Mouse (Mus musculus): Measurements from ENCODE around the gene Bcorl1.
A peak's percentile ranks its signal among the peaks of the same experiment; 100 is the strongest.

Gene Bcorl1

DNA sequence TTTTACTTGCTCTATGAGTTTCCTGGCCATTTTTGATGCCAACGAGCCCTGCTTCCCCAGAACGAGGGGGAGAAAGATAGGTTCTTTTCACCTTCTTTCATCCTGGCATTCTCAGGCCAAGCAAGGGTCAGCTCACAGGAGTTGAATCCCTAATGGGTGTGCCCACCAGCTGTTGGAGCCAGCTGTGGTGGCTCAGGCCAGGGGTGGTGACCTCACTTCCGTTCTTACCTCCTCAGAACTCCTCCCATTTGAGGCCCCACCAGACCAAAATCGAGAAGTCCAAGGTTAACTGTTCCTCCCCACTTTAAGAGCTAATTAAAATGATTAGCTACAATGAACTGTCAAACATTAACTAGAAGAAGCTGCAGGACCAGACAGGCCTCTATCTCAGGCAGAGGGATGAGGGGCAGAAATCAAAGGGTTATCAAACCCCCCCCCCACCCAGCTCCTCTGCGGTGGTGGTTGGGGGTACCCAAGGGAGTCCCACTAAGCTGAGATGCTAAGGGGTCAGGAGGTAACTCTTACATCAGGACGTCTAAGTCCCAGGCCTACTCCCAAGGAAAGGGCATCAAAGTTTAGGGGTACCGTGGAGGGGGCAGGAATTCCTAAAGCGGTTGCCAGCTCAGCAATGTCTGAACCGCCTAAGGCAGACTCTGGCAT, 111.2 kb downstream of the Bcorl1 start:
- no peak for DNase-seq

DNA sequence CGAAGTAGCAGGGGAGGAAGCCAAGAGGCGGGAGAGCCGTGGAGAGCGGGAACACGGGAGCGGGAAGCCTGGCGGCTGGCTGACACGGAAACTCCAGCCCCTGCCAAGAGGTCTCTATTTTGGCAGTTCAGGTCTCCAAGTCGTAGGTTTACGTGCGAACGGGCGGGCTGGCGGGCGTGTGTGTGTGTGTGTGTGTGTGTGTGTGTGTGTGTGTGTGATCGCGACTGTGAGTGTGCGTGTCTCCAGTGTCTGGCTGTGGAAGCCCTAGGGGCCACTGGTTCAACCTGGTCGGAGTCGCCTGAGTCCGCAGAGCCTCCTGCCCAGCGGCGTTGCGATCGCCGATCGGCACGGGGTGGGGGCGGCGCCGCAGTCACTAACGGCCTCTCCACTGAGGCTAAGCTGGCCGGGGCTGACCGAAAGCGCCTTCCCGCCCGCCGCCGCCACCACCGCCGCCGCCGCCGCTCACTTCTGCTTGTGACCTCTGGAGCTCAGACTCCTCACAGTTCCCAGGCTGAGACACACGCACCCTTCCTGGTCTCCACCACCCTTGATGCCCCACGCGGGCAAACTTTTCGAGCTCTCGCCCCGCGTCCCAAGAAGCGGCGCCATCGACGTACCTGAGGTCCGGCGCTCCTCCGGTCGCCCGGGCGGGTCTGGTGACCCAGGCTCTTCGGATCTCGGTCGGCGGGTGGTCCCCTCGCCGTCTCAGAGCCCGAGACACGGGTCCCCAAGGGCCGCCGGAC, 111.9 kb downstream of the Bcorl1 start:
- DNase-seq, result peak; percentile 32

DNA sequence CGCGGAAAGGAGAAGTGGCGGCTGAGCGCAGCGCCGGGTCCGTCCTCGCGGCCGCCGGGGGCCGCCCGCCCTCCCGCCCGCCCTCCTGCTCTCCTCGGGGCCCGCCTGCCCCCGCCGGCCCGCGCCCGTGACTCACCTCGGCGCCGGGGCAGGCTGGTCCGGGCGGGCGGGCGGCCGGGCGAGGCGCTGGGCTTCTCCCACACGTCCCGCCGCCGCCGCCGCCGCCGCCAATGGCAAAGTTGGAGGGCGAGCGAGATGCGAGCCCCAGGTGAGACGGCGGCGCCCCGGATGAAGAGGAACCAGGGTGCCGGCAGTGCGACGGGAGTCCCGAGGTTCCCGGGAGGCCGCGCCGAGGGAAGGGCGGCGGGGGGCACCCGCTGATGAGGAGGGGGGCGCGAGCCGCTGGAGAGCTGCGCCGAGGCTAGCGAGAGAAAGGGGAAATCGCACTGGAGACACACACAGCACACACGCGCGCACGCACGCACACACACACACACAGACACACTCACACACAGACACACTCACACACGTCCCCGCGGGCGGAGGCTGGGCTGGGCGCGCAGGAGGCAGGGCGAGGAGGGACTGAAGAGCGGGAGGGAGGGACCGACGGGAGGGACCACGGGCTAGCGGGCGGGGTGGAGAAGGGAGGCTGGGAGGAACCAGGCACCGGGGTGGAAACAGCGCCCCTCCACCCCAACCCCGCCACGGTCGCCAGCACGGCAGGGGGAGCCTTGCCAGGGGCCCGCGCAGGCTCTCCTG, 112.8 kb downstream of the Bcorl1 start:
- DNase-seq, result peak; percentile 55

DNA sequence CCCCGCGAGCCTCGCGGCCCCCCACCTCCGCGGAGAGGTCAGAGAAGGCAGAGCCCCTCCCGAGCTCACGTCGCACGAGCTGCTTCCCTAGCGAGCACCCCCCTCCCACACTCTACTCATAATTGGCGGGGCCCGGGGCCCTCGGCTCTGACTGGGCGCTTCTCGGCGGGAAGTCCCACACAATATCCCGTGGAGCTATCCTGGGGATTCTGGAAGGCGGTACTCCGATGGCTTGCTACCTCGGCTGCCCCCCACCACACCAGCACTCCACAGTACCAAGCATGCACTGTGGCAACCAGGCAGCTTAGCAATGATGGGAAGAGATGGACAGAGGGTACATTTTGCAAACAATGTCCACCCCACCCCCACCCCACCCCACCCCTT, 113.3 kb downstream of the Bcorl1 start:
- DNase-seq, result no peak

DNA sequence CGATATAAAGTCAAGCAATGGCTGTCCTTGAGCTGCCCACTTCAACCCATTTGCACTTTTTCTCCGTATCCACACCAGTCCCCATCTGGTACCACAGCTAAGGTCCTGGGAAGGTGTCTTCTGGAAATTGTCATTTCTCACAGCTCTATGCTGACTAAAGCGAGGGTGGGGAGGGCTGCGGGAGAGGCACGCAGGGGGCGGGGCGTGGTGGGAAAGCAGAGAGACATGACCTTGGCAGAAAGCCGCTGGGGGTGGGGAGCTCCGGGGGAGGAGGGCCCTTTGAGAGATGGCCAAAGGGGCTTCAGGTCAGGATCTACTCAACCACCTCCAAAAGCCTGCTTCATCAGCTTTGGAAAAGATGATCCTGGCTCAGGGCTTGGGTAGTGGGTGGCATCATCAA, 113.9 kb downstream of the Bcorl1 start:
- DNase-seq, result no peak

DNA sequence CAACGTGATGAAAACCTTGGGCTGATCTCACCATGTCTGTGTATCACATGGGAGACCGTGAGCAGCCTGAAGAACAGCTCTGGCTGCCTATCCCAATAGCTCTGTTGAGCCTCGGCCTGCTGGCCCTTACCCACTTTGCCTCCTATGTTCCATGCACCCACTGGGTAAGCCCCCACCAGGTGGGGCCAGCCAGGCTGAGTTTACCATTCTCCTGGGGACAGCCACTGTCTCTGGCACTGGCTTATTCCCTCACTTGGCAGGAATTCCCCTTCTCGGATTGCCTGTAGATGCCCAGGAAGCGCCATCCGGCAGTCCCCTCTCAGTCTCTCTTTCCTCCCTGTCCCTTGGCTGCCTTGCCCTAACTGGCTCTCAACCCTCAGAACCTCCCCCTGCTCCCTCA, 115.8 kb downstream of the Bcorl1 start:
- no peak for DNase-seq

Measured in kidney, adult 18-20 months (tissue).